8 mouse cellular contexts compared by ENCODE assay signal in the genomic region with DNA sequence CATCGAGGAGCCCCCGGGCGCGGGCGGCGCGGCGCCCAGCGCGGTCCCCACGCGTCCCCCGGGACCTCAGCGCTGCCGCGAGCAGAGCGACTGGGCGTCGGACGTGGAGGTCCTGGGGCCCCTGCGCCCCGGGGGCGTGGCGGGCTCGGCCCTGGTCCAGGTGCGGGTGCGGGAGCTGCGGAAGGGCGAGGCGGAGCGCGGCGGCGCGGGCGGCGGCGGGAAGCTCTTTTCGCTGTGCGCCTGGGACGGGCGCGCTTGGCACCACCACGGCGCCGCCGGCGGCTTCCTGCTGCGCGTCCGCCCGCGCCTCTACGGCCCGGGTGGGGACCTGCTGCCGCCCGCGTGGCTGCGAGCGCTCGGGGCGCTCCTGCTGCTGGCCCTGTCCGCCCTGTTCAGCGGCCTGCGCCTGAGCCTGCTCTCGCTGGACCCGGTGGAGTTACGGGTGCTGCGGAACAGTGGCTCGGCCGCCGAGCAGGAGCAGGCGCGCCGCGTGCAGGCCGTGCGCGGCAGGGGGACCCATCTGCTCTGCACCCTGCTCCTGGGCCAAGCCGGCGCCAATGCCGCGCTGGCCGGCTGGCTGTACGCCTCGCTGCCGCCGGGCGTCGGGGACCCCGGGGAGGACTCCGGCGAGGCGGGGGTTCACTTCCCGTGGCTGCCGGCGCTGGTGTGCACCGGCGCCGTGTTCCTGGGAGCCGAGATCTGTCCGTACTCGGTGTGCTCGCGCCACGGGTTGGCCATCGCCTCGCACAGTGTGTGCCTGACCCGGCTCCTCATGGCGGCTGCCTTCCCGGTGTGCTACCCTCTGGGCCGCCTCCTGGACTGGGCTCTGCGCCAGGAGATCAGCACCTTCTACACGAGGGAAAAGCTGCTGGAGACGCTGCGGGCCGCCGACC. TPM values are rescaled to one million over a fixed set of nuclear protein-coding genes. Genes with fewer than 3 reads are reported as not detected.
A peak's percentile ranks its signal among the peaks of the same experiment; 100 is the strongest.
DNase-seq lines count a peak whose midpoint lies in the region; ATAC-seq lines count a peak whose summit lies in the region.

No protein-coding gene starts in this region.

- H3K4me2 ChIP-seq in embryonic facial prominence, embryonic 13.5 days, result peak overlapping the region; percentile 99
- H3K4me2 ChIP-seq in midbrain, embryonic 16.5 days (ENCODE audit: low read length), result peak overlapping the region; percentile 89

- peak overlapping the region; percentile 68 for H3K27ac ChIP-seq in embryonic facial prominence, embryonic 13.5 days
- H3K27ac ChIP-seq in hindbrain, embryonic 10.5 days, result peak overlapping the region; percentile 85
- peak overlapping the region; percentile 84 for H3K27ac ChIP-seq in midbrain, embryonic 16.5 days (ENCODE audit: low read length)

- DNase-seq in CD4-positive, CD25-positive, alpha-beta regulatory T cell, adult 2 months (ENCODE audit: low read depth, low spot score), result peak; percentile 1
- peak; percentile 22 for DNase-seq in adrenal gland, postnatal 25 days
- DNase-seq in hindbrain, embryonic 10.5 days (ENCODE audit: low spot score), result peak; percentile 64
- peak; percentile 58 to 70 for DNase-seq in layer of hippocampus, postnatal 10 days (ENCODE audit: low spot score in 2 of 2)
- peak; percentile 77 for DNase-seq in thymus, postnatal 14 days

- H3K9me3 ChIP-seq in embryonic facial prominence, embryonic 13.5 days, result peaks cover 3% of the 10 kb centered on the region; the same call in 1 of the 2 replicates
- H3K9me3 ChIP-seq in hindbrain, embryonic 10.5 days, result peaks cover 10% of the 10 kb centered on the region
- H3K9me3 ChIP-seq in midbrain, embryonic 16.5 days (replicated peaks; ENCODE audit: control insufficient read depth, low read length, poor library complexity, severe bottlenecking), result no peaks in the 10 kb centered on the region; the same call in 1 of the 2 replicates

- peaks cover 16% of the 10 kb centered on the region for H3K4me1 ChIP-seq in embryonic facial prominence, embryonic 13.5 days
- peaks cover 22% of the 10 kb centered on the region for H3K4me1 ChIP-seq in hindbrain, embryonic 10.5 days (replicated peaks)
- 0 out of 2 replicates have a peak, but pooled peaks cover 6% of the 10 kb centered on the region for H3K4me1 ChIP-seq in midbrain, embryonic 16.5 days (ENCODE audit: control insufficient read depth, insufficient read depth, low read length)

- peak overlapping the region; percentile 73 for H3K4me3 ChIP-seq in embryonic facial prominence, embryonic 13.5 days
- H3K4me3 ChIP-seq in hindbrain, embryonic 10.5 days, result peak overlapping the region; percentile 84
- peak overlapping the region; percentile 80 for H3K4me3 ChIP-seq in midbrain, embryonic 16.5 days (ENCODE audit: low read depth, low read length)

- peaks cover 56% of the 10 kb centered on the region for H3K27me3 ChIP-seq in embryonic facial prominence, embryonic 13.5 days
- H3K27me3 ChIP-seq in hindbrain, embryonic 10.5 days (ENCODE audit: insufficient read depth, poor library complexity, severe bottlenecking), result peaks cover 56% of the 10 kb centered on the region
- H3K27me3 ChIP-seq in midbrain, embryonic 16.5 days (ENCODE audit: control insufficient read depth, insufficient read depth, low read depth, low read length), result no peaks in the 10 kb centered on the region

- H3K36me3 ChIP-seq in embryonic facial prominence, embryonic 13.5 days, result no peaks in the 10 kb centered on the region
- H3K36me3 ChIP-seq in hindbrain, embryonic 10.5 days, result 0 out of 2 replicates have a peak, but pooled peaks cover 4% of the 10 kb centered on the region
- H3K36me3 ChIP-seq in midbrain, embryonic 16.5 days (ENCODE audit: control insufficient read depth, insufficient read depth, low read length), result no peaks in the 10 kb centered on the region

- H3K9ac ChIP-seq in embryonic facial prominence, embryonic 13.5 days, result peak overlapping the region; percentile 78
- H3K9ac ChIP-seq in midbrain, embryonic 16.5 days (ENCODE audit: low read depth, low read length), result peak overlapping the region; percentile 79

- no peak for ATAC-seq in CD4-positive, CD25-positive, alpha-beta regulatory T cell, adult 4 months
- peak; percentile 62 for ATAC-seq in embryonic facial prominence, embryonic 13.5 days (ENCODE audit: insufficient number of reproducible peaks, insufficient read depth, low FRiP score, low TSS enrichment, low read depth)
- ATAC-seq in midbrain, embryonic 16.5 days, result peak; percentile 59

- WGBS in embryonic facial prominence, embryonic 13.5 days, result under 1% methylated on average over 102 of the region's 118 CpGs
- under 1% methylated on average over 118 of the region's 118 CpGs for WGBS in hindbrain, embryonic 10.5 days
- under 1% methylated on average over 102 of the region's 118 CpGs for WGBS in midbrain, embryonic 16.5 days

RNA-seq across cellular contexts. Expression of gene Cnnm1, which starts 0.8 kb away (rescaled TPM):
- not detected for polyA plus RNA-seq in CD4-positive, CD25-positive, alpha-beta regulatory T cell, adult 4 months (2017; shearing (Covaris generic))
- total RNA-seq in adrenal gland, postnatal 25 days (2021), result 0.21 TPM in 1 of 2 replicates, not detected in the other
- 2.8 and 3.6 TPM in 2 replicates for polyA plus RNA-seq in embryonic facial prominence, embryonic 13.5 days (2015; fragmentation: Nextera tagmentation; extraction: Ambion mirVana)
- 0.34 and 0.35 TPM in 2 replicates for polyA plus RNA-seq in hindbrain, embryonic 10.5 days (2016; fragmentation: Nextera tagmentation; extraction: Ambion mirVana)
- total RNA-seq in layer of hippocampus, postnatal 10 days (2021), result 10 to 100 TPM; 34.1 to 34.5 TPM
- polyA plus RNA-seq in midbrain, embryonic 16.5 days (2015; fragmentation: Nextera tagmentation; extraction: Ambion mirVana), result 2.1 and 2.7 TPM in 2 replicates

RNA-seq across cellular contexts. Expression of gene Hpse2, which starts 52.9 kb away (rescaled TPM):
- polyA plus RNA-seq in CD4-positive, CD25-positive, alpha-beta regulatory T cell, adult 4 months (2017; shearing (Covaris generic)), result under 1 TPM in 1 of 2 experiments, not detected in 1; 0.14 TPM
- not detected in 2 replicates for total RNA-seq in adrenal gland, postnatal 25 days (2021)
- polyA plus RNA-seq in embryonic facial prominence, embryonic 13.5 days (2015; fragmentation: Nextera tagmentation; extraction: Ambion mirVana), result 37.8 and 40.4 TPM in 2 replicates
- 0.70 and 2.7 TPM in 2 replicates for polyA plus RNA-seq in hindbrain, embryonic 10.5 days (2016; fragmentation: Nextera tagmentation; extraction: Ambion mirVana)
- total RNA-seq in layer of hippocampus, postnatal 10 days (2021), result 1 to 10 TPM in 1 of 2 experiments, under 1 TPM in 1; 0.75 to 1.0 TPM
- 0.21 and 0.24 TPM in 2 replicates for polyA plus RNA-seq in midbrain, embryonic 16.5 days (2015; fragmentation: Nextera tagmentation; extraction: Ambion mirVana)

Comparison
In these comparisons a context has a peak if more than half of its experiments do, and no peak if none do; other contexts are left out.
1. DNase-seq: peak in every context shown above with its lines; median percentile 77 in thymus, postnatal 14 days; 64 in hindbrain, embryonic 10.5 days; 64 in layer of hippocampus, postnatal 10 days; 22 in adrenal gland, postnatal 25 days; 1 in CD4-positive, CD25-positive, alpha-beta regulatory T cell, adult 2 months.
2. RNA of gene Hpse2, which starts 52.9 kb away (polyA plus RNA-seq): 37.8 to 40.4 TPM in embryonic facial prominence, embryonic 13.5 days; 0.70 to 2.7 TPM in hindbrain, embryonic 10.5 days, 0.21 to 0.24 TPM in midbrain, embryonic 16.5 days and 0.14 TPM in CD4-positive, CD25-positive, alpha-beta regulatory T cell, adult 4 months; every median in the first group is over 10 times any median in the second.
3. Peak in every context shown above with its lines, with median percentiles within 50 percentile points of each other: H3K27ac ChIP-seq and H3K4me3 ChIP-seq.